Mouse (Mus musculus): ENCODE results near the gene Tnfrsf25. TPM values are rescaled to one million over a fixed set of nuclear protein-coding genes. Genes with fewer than 3 reads are reported as not detected.

Gene Tnfrsf25
- polyA plus RNA-seq, 1 experiment from 2014 or later, result 0.43 TPM

DNA sequence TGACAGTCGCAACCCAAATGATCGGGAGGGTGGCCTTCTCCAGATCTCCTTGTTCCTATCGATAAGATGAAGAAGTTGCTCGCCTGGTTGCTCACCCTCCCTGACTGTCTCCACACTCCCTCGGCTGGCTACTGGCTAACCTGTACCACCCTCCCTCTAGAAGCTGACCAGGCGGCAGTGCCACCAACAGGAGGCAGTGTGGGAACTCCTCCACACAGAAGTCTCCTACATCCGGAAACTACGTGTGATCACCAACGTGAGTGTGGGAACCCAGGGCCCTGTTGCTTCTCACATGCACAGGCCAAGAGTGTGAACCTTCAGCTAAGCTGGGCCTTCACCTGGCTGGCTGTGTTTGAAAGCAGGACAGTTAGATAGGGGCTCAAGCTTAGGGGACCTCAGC lies 9.0 kb upstream of the Tnfrsf25 start:
- Histone ChIP-seq H3K27ac (replicated peaks in 1 of 2; ENCODE audit: control insufficient read depth in 1 of 2, insufficient read depth in 1 of 2, low read depth in 2 of 2, low read length in 2 of 2) (no peak overlapping the region), H3K9me3 (ENCODE audit: control insufficient read depth, low read length) (no peaks in the 10 kb centered on the region), H3K4me1 (ENCODE audit: control insufficient read depth in 2 of 2, insufficient read depth in 2 of 2, low read length in 2 of 2) (peaks cover 3 to 12% of the 10 kb centered on the region in 2 experiments; a peak in 3 of 4 replicates), H3K4me3 (ENCODE audit: control insufficient read depth in 1 of 2, insufficient read depth in 1 of 2, low read depth in 1 of 2, low read length in 2 of 2) (no peak overlapping the region), H3K27me3 (ENCODE audit: control insufficient read depth, insufficient read depth, low read length) (no peaks in the 10 kb centered on the region), H3K4me2 (ENCODE audit: low read length) (no peak overlapping the region), H3K9ac (ENCODE audit: low read length) (no peak overlapping the region), H3K36me3 (ENCODE audit: control insufficient read depth, insufficient read depth, low read length) (peaks cover 94% of the 10 kb centered on the region)
- ATAC-seq (ENCODE audit: insufficient number of reproducible peaks, insufficient read depth, low FRiP score, low read depth), result no peak
- 71% methylated on average over 9 of the region's 9 CpGs for WGBS

DNA sequence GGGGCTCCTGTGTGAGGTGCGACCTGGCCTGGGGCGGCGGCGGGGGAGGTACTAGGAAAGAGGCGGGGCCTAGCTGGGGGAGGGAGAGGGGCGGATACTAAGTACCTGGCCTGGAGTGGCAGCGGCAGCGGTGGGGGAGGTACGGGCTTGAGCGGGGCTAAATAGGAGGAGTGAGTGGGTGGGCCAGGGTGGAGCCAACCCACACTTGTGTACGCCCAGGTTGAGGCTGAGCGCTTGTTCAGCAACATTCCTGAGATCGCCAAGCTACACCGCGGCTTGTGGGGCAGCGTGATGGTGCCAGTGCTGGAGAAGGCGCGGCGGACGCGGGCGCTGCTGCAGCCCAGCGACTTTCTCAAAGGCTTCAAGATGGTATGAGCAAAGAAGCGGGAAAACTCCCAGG lies 8.2 kb upstream of the Tnfrsf25 start:
- Histone ChIP-seq H3K27me3 (ENCODE audit: control insufficient read depth, insufficient read depth, low read length) (no peaks in the 10 kb centered on the region), H3K4me1 (ENCODE audit: control insufficient read depth in 2 of 2, insufficient read depth in 2 of 2, low read length in 2 of 2) (peaks cover 3 to 11% of the 10 kb centered on the region in 2 experiments; a peak in 3 of 4 replicates), H3K9me3 (ENCODE audit: control insufficient read depth, low read length) (no peaks in the 10 kb centered on the region), H3K4me2 (ENCODE audit: low read length) (peak overlapping the region; percentile 84), H3K36me3 (ENCODE audit: control insufficient read depth, insufficient read depth, low read length) (peaks cover 94% of the 10 kb centered on the region), H3K4me3 (ENCODE audit: control insufficient read depth in 1 of 2, insufficient read depth in 1 of 2, low read depth in 1 of 2, low read length in 2 of 2) (peak overlapping the region; percentile 32 to 40), H3K27ac (replicated peaks in 1 of 2; ENCODE audit: control insufficient read depth in 1 of 2, insufficient read depth in 1 of 2, low read depth in 2 of 2, low read length in 2 of 2) (peak overlapping the region in 1 of 2 experiments; percentile 57; a peak in 1 of 4 replicates), H3K9ac (ENCODE audit: low read length) (peak overlapping the region; percentile 56; the same call in 1 of the 2 replicates)
- WGBS, result 13% methylated on average over 23 of the region's 24 CpGs
- ATAC-seq (ENCODE audit: insufficient number of reproducible peaks, insufficient read depth, low FRiP score, low read depth), result peak; percentile 48; the same call in 1 of the 2 replicates

DNA sequence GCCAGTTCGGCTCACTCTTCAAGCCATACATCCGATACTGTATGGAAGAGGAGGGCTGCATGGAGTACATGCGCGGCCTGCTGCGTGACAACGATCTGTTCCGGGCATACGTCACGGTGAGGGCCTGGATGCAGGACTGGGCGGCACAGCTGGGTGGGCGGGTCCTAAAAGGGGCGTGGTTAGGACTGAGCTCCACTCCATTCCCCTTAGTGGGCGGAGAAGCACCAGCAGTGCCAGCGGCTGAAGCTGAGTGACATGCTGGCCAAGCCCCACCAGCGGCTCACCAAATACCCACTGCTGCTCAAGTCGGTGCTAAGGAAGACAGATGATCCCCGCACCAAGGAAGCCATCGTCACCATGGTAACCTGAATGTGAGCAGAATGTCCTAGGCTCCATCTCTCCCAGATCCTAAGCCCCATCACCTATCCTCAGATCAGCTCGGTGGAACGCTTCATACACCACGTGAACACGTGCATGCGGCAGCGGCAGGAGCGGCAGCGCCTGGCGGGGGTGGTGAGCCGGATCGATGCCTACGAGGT lies 7.7 kb upstream of the Tnfrsf25 start:
- Histone ChIP-seq H3K4me1 (ENCODE audit: control insufficient read depth in 2 of 2, insufficient read depth in 2 of 2, low read length in 2 of 2) (peaks cover 3 to 11% of the 10 kb centered on the region in 2 experiments; a peak in 3 of 4 replicates), H3K27ac (replicated peaks in 1 of 2; ENCODE audit: control insufficient read depth in 1 of 2, insufficient read depth in 1 of 2, low read depth in 2 of 2, low read length in 2 of 2) (peak overlapping the region in 1 of 2 experiments; percentile 57; a peak in 1 of 4 replicates), H3K4me2 (ENCODE audit: low read length) (peak overlapping the region; percentile 84), H3K4me3 (ENCODE audit: control insufficient read depth in 1 of 2, insufficient read depth in 1 of 2, low read depth in 1 of 2, low read length in 2 of 2) (peak overlapping the region; percentile 32 to 40), H3K36me3 (ENCODE audit: control insufficient read depth, insufficient read depth, low read length) (peaks cover 94% of the 10 kb centered on the region), H3K9ac (ENCODE audit: low read length) (peak overlapping the region; percentile 56; the same call in 1 of the 2 replicates), H3K9me3 (ENCODE audit: control insufficient read depth, low read length) (no peaks in the 10 kb centered on the region), H3K27me3 (ENCODE audit: control insufficient read depth, insufficient read depth, low read length) (no peaks in the 10 kb centered on the region)
- 23% methylated on average over 30 of the region's 30 CpGs for WGBS
- ATAC-seq (ENCODE audit: insufficient number of reproducible peaks, insufficient read depth, low FRiP score, low read depth), result peak; percentile 80

DNA sequence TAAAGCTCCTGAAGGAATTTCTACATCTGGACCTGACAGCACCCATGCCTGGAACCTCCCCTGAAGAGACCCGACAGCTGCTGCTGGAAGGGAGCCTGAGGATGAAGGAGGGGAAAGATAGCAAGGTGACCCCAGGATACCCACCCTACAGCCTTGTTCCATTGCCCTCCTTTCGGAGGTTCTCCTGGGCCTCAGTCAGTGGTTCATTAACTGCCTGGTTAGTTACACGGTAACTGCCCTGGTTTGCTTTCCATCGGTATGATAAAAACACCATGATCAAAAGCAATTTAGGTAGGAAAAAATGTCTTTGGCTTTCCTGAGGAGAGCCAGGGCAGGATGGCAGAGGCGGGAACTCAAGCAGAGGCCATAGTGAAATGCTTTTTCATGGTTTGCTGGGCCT lies 7.1 kb upstream of the Tnfrsf25 start:
- Histone ChIP-seq H3K27me3 (ENCODE audit: control insufficient read depth, insufficient read depth, low read length) (0 out of 2 replicates have a peak, but pooled peaks cover under 1% of the 10 kb centered on the region), H3K9me3 (ENCODE audit: control insufficient read depth, low read length) (no peaks in the 10 kb centered on the region), H3K9ac (ENCODE audit: low read length) (no peak overlapping the region), H3K27ac (replicated peaks in 1 of 2; ENCODE audit: control insufficient read depth in 1 of 2, insufficient read depth in 1 of 2, low read depth in 2 of 2, low read length in 2 of 2) (no peak overlapping the region), H3K4me1 (ENCODE audit: control insufficient read depth in 2 of 2, insufficient read depth in 2 of 2, low read length in 2 of 2) (peaks cover 3 to 11% of the 10 kb centered on the region in 2 experiments; a peak in 3 of 4 replicates), H3K4me2 (ENCODE audit: low read length) (no peak overlapping the region; the same call in 1 of the 2 replicates), H3K4me3 (ENCODE audit: control insufficient read depth in 1 of 2, insufficient read depth in 1 of 2, low read depth in 1 of 2, low read length in 2 of 2) (no peak overlapping the region), H3K36me3 (ENCODE audit: control insufficient read depth, insufficient read depth, low read length) (peaks cover 93% of the 10 kb centered on the region)
- WGBS, result 89% methylated on average over 5 of the region's 5 CpGs
- no peak for ATAC-seq (ENCODE audit: insufficient number of reproducible peaks, insufficient read depth, low FRiP score, low read depth)

DNA sequence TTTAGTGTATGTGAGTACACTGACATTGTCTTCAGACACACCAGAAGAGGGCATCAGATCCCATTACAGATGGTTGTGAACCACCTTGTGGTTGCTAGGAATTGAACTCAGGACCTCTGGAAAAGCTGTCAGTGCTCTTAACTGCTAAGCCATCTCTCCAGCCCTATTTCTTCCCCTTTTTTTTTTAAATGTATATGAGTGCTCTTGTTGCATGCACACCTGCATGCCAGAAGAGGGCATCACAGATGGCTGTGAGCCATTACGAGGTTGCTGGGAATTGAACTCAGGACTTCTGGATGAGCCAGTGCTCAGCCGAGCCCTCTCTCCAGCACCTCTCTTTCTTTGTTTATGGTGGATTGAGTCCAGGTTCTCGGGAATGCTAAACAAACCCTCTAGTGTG lies 6.2 kb upstream of the Tnfrsf25 start:
- Histone ChIP-seq H3K27ac (replicated peaks in 1 of 2; ENCODE audit: control insufficient read depth in 1 of 2, insufficient read depth in 1 of 2, low read depth in 2 of 2, low read length in 2 of 2) (no peak overlapping the region), H3K4me2 (ENCODE audit: low read length) (no peak overlapping the region), H3K4me3 (ENCODE audit: control insufficient read depth in 1 of 2, insufficient read depth in 1 of 2, low read depth in 1 of 2, low read length in 2 of 2) (no peak overlapping the region), H3K9ac (ENCODE audit: low read length) (no peak overlapping the region), H3K9me3 (ENCODE audit: control insufficient read depth, low read length) (no peaks in the 10 kb centered on the region), H3K4me1 (ENCODE audit: control insufficient read depth in 2 of 2, insufficient read depth in 2 of 2, low read length in 2 of 2) (peaks cover 3 to 11% of the 10 kb centered on the region in 2 experiments; a peak in 3 of 4 replicates), H3K27me3 (ENCODE audit: control insufficient read depth, insufficient read depth, low read length) (peaks cover 8% of the 10 kb centered on the region; the same call in 1 of the 2 replicates), H3K36me3 (ENCODE audit: control insufficient read depth, insufficient read depth, low read length) (peaks cover 94% of the 10 kb centered on the region)
- WGBS, result 78% methylated on average over 3 of the region's 3 CpGs
- no peak for ATAC-seq (ENCODE audit: insufficient number of reproducible peaks, insufficient read depth, low FRiP score, low read depth)

DNA sequence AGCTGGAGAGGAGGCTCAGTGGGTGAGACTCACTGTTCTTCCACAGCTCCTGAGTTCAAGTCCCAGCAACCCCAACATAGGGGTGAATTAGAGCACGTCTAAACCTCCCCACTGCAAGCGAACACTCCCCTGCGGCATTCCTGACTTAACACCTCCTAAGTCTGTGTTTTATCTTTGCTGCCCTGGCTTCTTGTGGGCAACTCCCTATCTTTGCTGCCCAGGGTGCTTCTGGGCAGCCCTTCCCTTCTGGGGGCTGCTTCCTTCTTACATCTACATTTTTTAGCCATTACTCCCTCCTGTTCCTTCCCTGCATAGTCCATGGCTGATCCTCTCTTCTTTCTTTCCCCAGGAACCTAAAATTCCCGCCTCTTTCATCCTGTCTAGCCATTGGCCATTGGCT lies 5.0 kb upstream of the Tnfrsf25 start:
- 74% methylated on average over 4 of the region's 4 CpGs for WGBS
- Histone ChIP-seq H3K36me3 (ENCODE audit: control insufficient read depth, insufficient read depth, low read length) (peaks cover 91% of the 10 kb centered on the region), H3K27me3 (ENCODE audit: control insufficient read depth, insufficient read depth, low read length) (peaks cover 19% of the 10 kb centered on the region), H3K4me1 (ENCODE audit: control insufficient read depth in 2 of 2, insufficient read depth in 2 of 2, low read length in 2 of 2) (peaks cover 6 to 16% of the 10 kb centered on the region in 2 experiments; a peak in 3 of 4 replicates), H3K9me3 (ENCODE audit: control insufficient read depth, low read length) (no peaks in the 10 kb centered on the region), H3K4me2 (ENCODE audit: low read length) (no peak overlapping the region), H3K27ac (replicated peaks in 1 of 2; ENCODE audit: control insufficient read depth in 1 of 2, insufficient read depth in 1 of 2, low read depth in 2 of 2, low read length in 2 of 2) (no peak overlapping the region), H3K4me3 (ENCODE audit: control insufficient read depth in 1 of 2, insufficient read depth in 1 of 2, low read depth in 1 of 2, low read length in 2 of 2) (no peak overlapping the region), H3K9ac (ENCODE audit: low read length) (no peak overlapping the region)
- ATAC-seq (ENCODE audit: insufficient number of reproducible peaks, insufficient read depth, low FRiP score, low read depth), result no peak

DNA sequence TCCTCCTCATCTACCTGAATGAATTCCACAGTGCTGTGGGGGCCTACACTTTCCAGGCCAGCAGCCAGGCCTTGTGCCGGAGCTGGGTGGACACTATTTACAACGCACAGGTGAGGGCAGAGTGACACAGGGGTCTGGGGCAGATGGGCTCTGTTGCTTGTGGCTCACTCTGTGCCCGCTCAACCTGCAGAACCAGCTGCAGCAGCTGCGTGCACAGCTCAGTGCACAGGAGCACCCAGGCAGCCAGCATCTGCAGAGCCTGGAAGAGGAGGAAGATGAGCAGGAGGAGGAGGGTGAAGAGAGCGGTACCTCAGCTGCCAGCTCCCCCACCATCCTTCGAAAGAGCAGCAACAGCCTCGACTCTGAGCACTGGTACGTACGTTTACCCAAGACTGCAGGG lies 3.4 kb upstream of the Tnfrsf25 start:
- H3K4me3 ChIP-seq (ENCODE audit: control insufficient read depth in 1 of 2, insufficient read depth in 1 of 2, low read depth in 1 of 2, low read length in 2 of 2), result no peak overlapping the region
- H3K27me3 ChIP-seq (ENCODE audit: control insufficient read depth, insufficient read depth, low read length), result peaks cover 29% of the 10 kb centered on the region
- H3K9me3 ChIP-seq (ENCODE audit: control insufficient read depth, low read length), result no peaks in the 10 kb centered on the region
- ATAC-seq (ENCODE audit: insufficient number of reproducible peaks, insufficient read depth, low FRiP score, low read depth), result no peak
- H3K27ac ChIP-seq (replicated peaks in 1 of 2; ENCODE audit: control insufficient read depth in 1 of 2, insufficient read depth in 1 of 2, low read depth in 2 of 2, low read length in 2 of 2), result no peak overlapping the region
- 80% methylated on average over 9 of the region's 9 CpGs for WGBS
- H3K9ac ChIP-seq (ENCODE audit: low read length), result no peak overlapping the region
- no peak overlapping the region for H3K4me2 ChIP-seq (ENCODE audit: low read length)
- H3K36me3 ChIP-seq (ENCODE audit: control insufficient read depth, insufficient read depth, low read length), result peaks cover 76% of the 10 kb centered on the region
- H3K4me1 ChIP-seq (ENCODE audit: control insufficient read depth in 2 of 2, insufficient read depth in 2 of 2, low read length in 2 of 2), result peaks cover 7 to 18% of the 10 kb centered on the region in 2 experiments; a peak in 3 of 4 replicates
